Mouse (Mus musculus): ENCODE results near the gene Pou3f3. TPM values are rescaled to one million over a fixed set of nuclear protein-coding genes. Genes with fewer than 3 reads are reported as not detected.

Pou3f3 gene
- 0.01 and 0.10 TPM in 2 replicates for polyA plus RNA-seq (2012; rRNA removed)
- not detected in 2 replicates for polyA plus RNA-seq (2014; fragmentation: Nextera tagmentation; extraction: Ambion mirVana)

DNA sequence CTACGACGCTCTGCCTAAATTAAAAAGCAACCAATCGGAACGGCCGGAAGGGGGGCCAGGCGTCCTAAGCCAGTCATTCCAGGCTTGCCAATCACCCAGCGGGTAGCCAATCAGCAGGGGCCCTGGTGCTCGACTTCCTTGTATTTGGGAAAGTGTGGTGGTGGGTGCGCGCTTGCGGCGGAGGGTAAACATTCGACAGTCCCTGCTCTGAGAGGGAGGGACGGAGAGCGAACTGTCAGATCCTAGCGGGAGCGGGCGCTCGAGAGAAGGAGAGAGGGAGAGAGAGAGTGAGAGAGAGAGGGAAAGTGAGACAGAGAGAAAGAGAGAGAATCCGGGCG is at the start of gene Pou3f3:
Pou3f3 (plus strand) TSS at position 191 of the 338 bp plus-strand sequence.
- H3K9me3 ChIP-seq (ENCODE audit: control insufficient read depth, low read length), result no peaks in the 10 kb centered on the region
- peak within 1 kb of the TSS; percentile 30 to 38; a peak in 3 of 4 replicates for H3K4me3 ChIP-seq (ENCODE audit: insufficient read depth in 1 of 2, low read depth in 2 of 2, low read length in 2 of 2)
- ATAC-seq (ENCODE audit: insufficient read depth), result 0 out of 2 replicates have a peak, but pooled peaks have one; percentile 26

DNA sequence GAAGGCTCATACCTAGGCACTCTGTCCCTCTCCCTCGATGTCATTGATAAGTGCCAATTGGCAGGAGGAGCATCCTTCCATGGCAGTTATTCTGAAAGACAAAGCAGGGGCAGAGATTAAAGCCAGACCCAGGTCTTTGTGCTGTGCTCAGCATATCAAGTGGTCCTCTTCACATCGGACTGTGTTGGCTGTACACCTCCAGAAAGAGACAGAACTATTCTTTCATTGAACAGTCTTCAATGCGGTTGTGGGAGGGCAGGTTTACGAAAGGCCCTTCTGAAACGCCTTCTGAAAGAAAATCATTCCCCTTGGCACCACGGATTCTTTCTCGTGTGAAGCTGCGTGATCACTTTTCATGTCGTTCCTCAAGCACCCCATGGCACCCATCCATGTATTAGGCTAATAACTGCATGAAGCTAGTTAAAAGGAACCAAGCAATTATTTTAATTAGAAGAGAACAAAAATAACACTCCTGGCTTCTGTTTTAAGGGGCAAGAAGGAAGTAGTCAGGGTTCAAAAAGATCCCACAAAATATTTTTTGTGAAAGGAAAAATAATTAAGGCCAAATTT is 47.1 kb upstream of the Pou3f3 start:
- no peak overlapping the region for H3K9ac ChIP-seq (replicated peaks)
- H3K4me1 ChIP-seq (replicated peaks; ENCODE audit: control insufficient read depth in 2 of 2, insufficient read depth in 2 of 2, low read length in 1 of 2), result no peaks in the 10 kb centered on the region
- H3K9me3 ChIP-seq (ENCODE audit: control insufficient read depth, low read length), result no peaks in the 10 kb centered on the region
- no peak for TF ChIP-seq CTCF (IDR thresholded peaks at IDR 0.05; ENCODE audit: low read depth)
- no peak for TF ChIP-seq EP300 (IDR thresholded peaks at IDR 0.05; ENCODE audit: low read depth)
- WGBS (ENCODE audit: insufficient replicate concordance), result 71% methylated on average over 9 of the region's 9 CpGs
- no peak overlapping the region for H3K4me2 ChIP-seq (ENCODE audit: low read depth)
- no peaks in the 10 kb centered on the region for H3K36me3 ChIP-seq (replicated peaks; ENCODE audit: control insufficient read depth, insufficient read depth, low read depth)
- ATAC-seq (ENCODE audit: insufficient read depth) (no peak), DNase-seq (ENCODE audit: low read depth in 3 of 3, low spot score in 3 of 3) (no peak)
- no peak overlapping the region for H3K27ac ChIP-seq
- no peaks in the 10 kb centered on the region for H3K27me3 ChIP-seq (ENCODE audit: control insufficient read depth, insufficient read depth, low read length)
- H3K4me3 ChIP-seq (ENCODE audit: insufficient read depth in 1 of 2, low read depth in 2 of 2, low read length in 2 of 2), result no peak overlapping the region

More for the DNA sequence above, at the start of gene Pou3f3:
- TF ChIP-seq CTCF (IDR thresholded peaks at IDR 0.05; ENCODE audit: low read depth) (no peak), EP300 (IDR thresholded peaks at IDR 0.05; ENCODE audit: low read depth) (no peak)
- Histone ChIP-seq H3K4me2 (ENCODE audit: low read depth) (peak within 1 kb of the TSS; percentile 47), H3K9ac (replicated peaks) (no peak within 1 kb of the TSS), H3K4me1 (replicated peaks; ENCODE audit: control insufficient read depth in 2 of 2, insufficient read depth in 2 of 2, low read length in 1 of 2) (no peaks in the 10 kb centered on the region), H3K36me3 (replicated peaks; ENCODE audit: control insufficient read depth, insufficient read depth, low read depth) (no peaks in the 10 kb centered on the region), H3K27ac (no peak within 1 kb of the TSS), H3K27me3 (ENCODE audit: control insufficient read depth, insufficient read depth, low read length) (peaks cover 95% of the 10 kb centered on the region)
- WGBS (ENCODE audit: insufficient replicate concordance), result 1% methylated on average over 20 of the region's 21 CpGs
- DNase-seq (ENCODE audit: low read depth in 3 of 3, low spot score in 3 of 3), result no peak

DNA sequence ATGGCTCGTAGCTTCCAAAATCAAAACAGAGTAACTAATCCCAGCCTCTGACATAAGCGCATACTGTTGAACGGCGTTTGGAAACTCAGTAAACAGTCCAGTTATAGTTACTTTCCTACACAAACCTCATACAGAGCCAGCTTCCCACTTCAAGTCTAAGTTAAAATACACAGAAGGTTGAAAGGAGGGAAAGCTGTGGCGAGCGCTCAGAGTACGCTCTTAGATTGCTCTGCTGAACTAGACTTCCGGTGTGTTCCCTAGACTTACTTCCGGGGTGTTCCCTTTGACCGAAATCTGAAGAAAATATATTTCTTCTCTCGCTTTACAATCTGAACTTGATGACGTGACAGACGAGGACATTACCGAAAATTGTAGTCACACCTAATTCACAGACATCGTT is 44.1 kb upstream of the Pou3f3 start:
- Histone ChIP-seq H3K27ac (no peak overlapping the region), H3K4me3 (ENCODE audit: insufficient read depth in 1 of 2, low read depth in 2 of 2, low read length in 2 of 2) (no peak overlapping the region), H3K9me3 (ENCODE audit: control insufficient read depth, low read length) (no peaks in the 10 kb centered on the region), H3K9ac (replicated peaks) (no peak overlapping the region), H3K27me3 (ENCODE audit: control insufficient read depth, insufficient read depth, low read length) (no peaks in the 10 kb centered on the region), H3K36me3 (replicated peaks; ENCODE audit: control insufficient read depth, insufficient read depth, low read depth) (no peaks in the 10 kb centered on the region), H3K4me2 (ENCODE audit: low read depth) (no peak overlapping the region), H3K4me1 (replicated peaks; ENCODE audit: control insufficient read depth in 2 of 2, insufficient read depth in 2 of 2, low read length in 1 of 2) (no peaks in the 10 kb centered on the region)
- no peak for DNase-seq (ENCODE audit: low read depth in 3 of 3, low spot score in 3 of 3)
- WGBS (ENCODE audit: insufficient replicate concordance), result 83% methylated on average over 15 of the region's 15 CpGs
- ATAC-seq (ENCODE audit: insufficient read depth), result no peak
- TF ChIP-seq CTCF (IDR thresholded peaks at IDR 0.05; ENCODE audit: low read depth), result no peak
- TF ChIP-seq EP300 (IDR thresholded peaks at IDR 0.05; ENCODE audit: low read depth), result no peak

DNA sequence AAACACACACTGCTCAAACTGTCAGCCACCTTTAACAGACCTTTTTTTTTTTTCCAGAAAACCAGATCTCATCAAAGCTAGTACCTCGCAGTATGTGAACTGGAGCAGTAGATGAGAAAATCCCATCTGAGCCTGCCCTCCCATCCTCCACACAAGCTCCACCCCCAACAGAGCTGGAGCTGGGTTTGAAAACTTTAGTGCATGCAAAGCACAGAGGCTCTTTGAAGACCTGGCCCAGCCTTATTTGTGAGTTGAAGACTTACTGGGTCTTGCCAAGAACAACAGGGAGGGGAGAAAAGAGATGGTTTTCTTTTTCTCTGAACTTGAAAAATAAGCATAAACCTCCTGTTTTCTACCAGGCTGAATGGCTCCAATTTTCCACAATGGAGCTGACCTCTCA is 28.0 kb upstream of the Pou3f3 start:
- Histone ChIP-seq H3K9me3 (ENCODE audit: control insufficient read depth, low read length) (no peaks in the 10 kb centered on the region), H3K4me3 (ENCODE audit: insufficient read depth in 1 of 2, low read depth in 2 of 2, low read length in 2 of 2) (no peak overlapping the region), H3K36me3 (replicated peaks; ENCODE audit: control insufficient read depth, insufficient read depth, low read depth) (no peaks in the 10 kb centered on the region), H3K4me1 (replicated peaks; ENCODE audit: control insufficient read depth in 2 of 2, insufficient read depth in 2 of 2, low read length in 1 of 2) (no peaks in the 10 kb centered on the region), H3K27ac (no peak overlapping the region), H3K27me3 (ENCODE audit: control insufficient read depth, insufficient read depth, low read length) (no peaks in the 10 kb centered on the region), H3K9ac (replicated peaks) (no peak overlapping the region), H3K4me2 (ENCODE audit: low read depth) (no peak overlapping the region)
- TF ChIP-seq EP300 (IDR thresholded peaks at IDR 0.05; ENCODE audit: low read depth) (no peak), CTCF (IDR thresholded peaks at IDR 0.05; ENCODE audit: low read depth) (no peak)
- WGBS (ENCODE audit: insufficient replicate concordance), result 56% methylated on average over 1 of the region's 1 CpGs
- no peak for DNase-seq (ENCODE audit: low read depth in 3 of 3, low spot score in 3 of 3)
- no peak for ATAC-seq (ENCODE audit: insufficient read depth)

DNA sequence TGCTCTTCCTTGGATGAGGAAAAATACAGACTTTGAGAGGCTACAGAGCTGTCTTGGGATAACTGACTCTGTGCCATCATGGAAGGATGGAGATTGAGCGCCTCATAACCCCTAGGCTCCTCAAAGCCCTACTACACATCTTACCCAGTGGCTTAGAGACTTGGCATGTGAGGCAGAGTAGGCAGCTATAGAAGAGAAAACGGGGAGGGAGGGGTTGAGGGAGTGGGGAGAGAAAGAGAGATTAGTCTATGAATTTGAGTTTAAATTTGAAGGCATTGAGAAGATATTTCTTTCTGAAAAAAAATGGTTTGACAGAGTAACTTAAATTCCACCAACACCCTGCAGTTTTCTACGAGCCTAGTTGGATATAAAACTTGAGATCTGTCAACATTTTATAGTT is 14.9 kb upstream of the Pou3f3 start:
- Histone ChIP-seq H3K9me3 (ENCODE audit: control insufficient read depth, low read length) (no peaks in the 10 kb centered on the region), H3K4me3 (ENCODE audit: insufficient read depth in 1 of 2, low read depth in 2 of 2, low read length in 2 of 2) (no peak overlapping the region), H3K4me1 (replicated peaks; ENCODE audit: control insufficient read depth in 2 of 2, insufficient read depth in 2 of 2, low read length in 1 of 2) (no peaks in the 10 kb centered on the region), H3K4me2 (ENCODE audit: low read depth) (no peak overlapping the region), H3K36me3 (replicated peaks; ENCODE audit: control insufficient read depth, insufficient read depth, low read depth) (no peaks in the 10 kb centered on the region), H3K27ac (no peak overlapping the region), H3K9ac (replicated peaks) (no peak overlapping the region), H3K27me3 (ENCODE audit: control insufficient read depth, insufficient read depth, low read length) (peaks cover 25% of the 10 kb centered on the region)
- TF ChIP-seq EP300 (IDR thresholded peaks at IDR 0.05; ENCODE audit: low read depth) (no peak), CTCF (IDR thresholded peaks at IDR 0.05; ENCODE audit: low read depth) (no peak)
- 41% methylated on average over 3 of the region's 3 CpGs for WGBS (ENCODE audit: insufficient replicate concordance)
- no peak for DNase-seq (ENCODE audit: low read depth in 3 of 3, low spot score in 3 of 3)
- ATAC-seq (ENCODE audit: insufficient read depth), result no peak

Data from liver, embryonic 14.5 days (tissue).